Mouse (Mus musculus) E14TG2a.4 (cell line): ENCODE results near the gene Nkd1.

ENCODE experiments used
- CTCF ChIP-seq: conservative IDR thresholded peaks from 2 replicates; pipeline ENCODE4 v1.5.1; 2014; ENCODE audit warnings: low read length
- NANOG ChIP-seq: IDR thresholded peaks from 2 replicates; pipeline ENCODE4 v1.6.1; 2014; ENCODE audit warnings: borderline replicate concordance, low read length, mixed read lengths
- POU5F1 ChIP-seq: IDR thresholded peaks from 2 replicates; pipeline ENCODE4 v1.6.1; 2014; ENCODE audit warnings: low read length, borderline replicate concordance

- TF ChIP-seq CTCF (no peak), NANOG (no peak), POU5F1 (no peak)
These were observed 89.1 kb downstream of the Nkd1 start for GRCm38 (mm10) chr8:88610271-88610670.
